Mouse (Mus musculus) hindbrain, embryonic 13.5 days (tissue): ENCODE measurements around the gene Mei1. TPM values are rescaled to one million over a fixed set of nuclear protein-coding genes. Genes with fewer than 3 reads are reported as not detected.
A peak's percentile ranks its signal among the peaks of the same experiment; 100 is the strongest.
"Not testable (repeated sequence)": the region's sequence is repeated elsewhere in the genome, so short reads cannot be mapped to it uniquely, and the experiment has no call there.

Experiments
- ATAC-seq: fragments of 200-750 bp; cut with Nextera tagmentation; 2 replicates; pipeline ENCODE4 v1.8.0; 2017; ENCODE audit warnings: moderate TSS enrichment; ENCODE audit not compliant: low FRiP score
- H3K27ac ChIP-seq: fragments of 300-500 bp; sonication (generic); 2 replicates; pipeline ENCODE4 v1.5.1; 2015; ENCODE audit warnings: inconsistent platforms, mild to moderate bottlenecking, moderate library complexity
- H3K27me3 ChIP-seq: fragments of 300-500 bp; sonication (generic); 2 replicates; pipeline ENCODE4 v1.6.1; 2015; ENCODE audit warnings: mild to moderate bottlenecking, inconsistent platforms
- H3K36me3 ChIP-seq: fragments of 300-500 bp; sonication (generic); 2 replicates; pipeline ENCODE4 v1.6.1; 2015; ENCODE audit warnings: mild to moderate bottlenecking, inconsistent platforms
- H3K4me1 ChIP-seq: fragments of 300-500 bp; sonication (generic); replicated peaks from 2 replicates; pipeline ENCODE4 v1.6.1; 2015; ENCODE audit warnings: inconsistent platforms
- H3K4me2 ChIP-seq: fragments of 300-500 bp; sonication (generic); 2 replicates; pipeline ENCODE4 v1.6.1; 2015; ENCODE audit warnings: inconsistent platforms, mild to moderate bottlenecking, moderate library complexity
- H3K4me3 ChIP-seq: fragments of 300-500 bp; sonication (generic); 2 replicates; pipeline ENCODE4 v1.5.1; 2015; ENCODE audit warnings: mild to moderate bottlenecking, inconsistent platforms
- H3K9ac ChIP-seq: fragments of 300-500 bp; sonication (generic); 2 replicates; pipeline ENCODE4 v1.6.1; 2015; ENCODE audit warnings: mild to moderate bottlenecking, inconsistent platforms
- H3K9me3 ChIP-seq: fragments of 300-500 bp; sonication (generic); 2 replicates; pipeline ENCODE4 v1.6.1; 2016; ENCODE audit warnings: inconsistent platforms
- WGBS: fragments of 180-500 bp; shearing (Covaris S2); methylation state at CpG from one replicate; pipeline ENCODE4 v1.1.7; 2015; 5-methylcytosine and 5-hydroxymethylcytosine counted together
- polyA plus RNA-seq: library from polyadenylated mRNA; unstranded; fragments of >200 nt; fragmentation: Nextera tagmentation; extraction: Ambion mirVana; gene quantifications from 2 replicates; pipeline ENCODE4 v1.2.1, GENCODE M21; 2015

The Mei1 gene
- polyA plus RNA-seq, 1 experiment from 2014 or later = 0.05 TPM

GRCm38 (mm10) chr15:82091061-82091460 is 21.3 kb downstream of the Mei1 start:
- no peak for ATAC-seq
- no peak overlapping the region for H3K9ac ChIP-seq
- no peak overlapping the region for H3K4me3 ChIP-seq
- H3K4me2 ChIP-seq = no peak overlapping the region
- 84% methylated on average over 7 of the region's 7 CpGs for WGBS
- H3K27me3 ChIP-seq = peaks cover 4% of the 10 kb centered on the region; the same call in 1 of the 2 replicates
- H3K4me1 ChIP-seq = 0 out of 2 replicates have a peak, but pooled peaks cover 2% of the 10 kb centered on the region
- no peaks in the 10 kb centered on the region for H3K36me3 ChIP-seq
- no peaks in the 10 kb centered on the region for H3K9me3 ChIP-seq
- H3K27ac ChIP-seq = no peak overlapping the region

- H3K4me3 ChIP-seq = no peak overlapping the region
- H3K27me3 ChIP-seq = 0 out of 2 replicates have a peak, but pooled peaks cover 3% of the 10 kb centered on the region
- 18% methylated on average over 8 of the region's 8 CpGs for WGBS
- no peak overlapping the region for H3K4me2 ChIP-seq
- no peak overlapping the region for H3K27ac ChIP-seq
- no peaks in the 10 kb centered on the region for H3K4me1 ChIP-seq
- H3K36me3 ChIP-seq = no peaks in the 10 kb centered on the region
- no peak overlapping the region for H3K9ac ChIP-seq
- no peak for ATAC-seq
- no peaks in the 10 kb centered on the region for H3K9me3 ChIP-seq
These were observed 37.3 kb downstream of the Mei1 start for GRCm38 (mm10) chr15:82106953-82107555.

- 93% methylated on average over 8 of the region's 8 CpGs for WGBS
- no peaks in the 10 kb centered on the region for H3K4me1 ChIP-seq
- H3K9ac ChIP-seq = no peak overlapping the region
- no peaks in the 10 kb centered on the region for H3K36me3 ChIP-seq
- no peak overlapping the region for H3K4me3 ChIP-seq
- H3K27ac ChIP-seq = no peak overlapping the region
- no peaks in the 10 kb centered on the region for H3K27me3 ChIP-seq
- no peak for ATAC-seq
- H3K9me3 ChIP-seq = no peaks in the 10 kb centered on the region
- H3K4me2 ChIP-seq = no peak overlapping the region
These were observed 50.7 kb downstream of the Mei1 start for GRCm38 (mm10) chr15:82120544-82120943.

- Histone ChIP-seq H3K4me1 (peaks cover 16% of the 10 kb centered on the region), H3K36me3 (peaks cover 12% of the 10 kb centered on the region), H3K4me3 (peak overlapping the region; percentile 77; the same call in 1 of the 2 replicates), H3K9ac (0 out of 2 replicates have a peak overlapping the region, but pooled peaks have one; percentile 84), H3K4me2 (peak overlapping the region; percentile 89)
- H3K9me3 ChIP-seq, ATAC-seq, H3K27me3 ChIP-seq, H3K27ac ChIP-seq: not testable (repeated sequence)
- 75% methylated on average over 4 of the region's 4 CpGs for WGBS
These were observed 56.9 kb downstream of the Mei1 start for GRCm38 (mm10) chr15:82126690-82127089.

- H3K27me3 ChIP-seq = no peaks in the 10 kb centered on the region
- H3K36me3 ChIP-seq = peaks cover 16% of the 10 kb centered on the region
- peak; percentile 97 for ATAC-seq
- peaks cover 16% of the 10 kb centered on the region for H3K4me1 ChIP-seq
- 1% methylated on average over 71 of the region's 74 CpGs for WGBS
- H3K27ac ChIP-seq = peak within 1 kb of the TSS; percentile 81
- peak within 1 kb of the TSS; percentile 89 for H3K4me2 ChIP-seq
- H3K9ac ChIP-seq = peak within 1 kb of the TSS; percentile 84
- peak within 1 kb of the TSS; percentile 77 for H3K4me3 ChIP-seq
- no peaks in the 10 kb centered on the region for H3K9me3 ChIP-seq
These were observed 57.9 kb downstream of the Mei1 start, which contains the start of gene Ccdc134 for GRCm38 (mm10) chr15:82127426-82128374. TSS of gene Ccdc134 (plus strand) at chr15:82127922.

- H3K27ac ChIP-seq = peak overlapping the region; percentile 81; the same call in 1 of the 2 replicates
- peak overlapping the region; percentile 89 for H3K4me2 ChIP-seq
- H3K4me1 ChIP-seq = peaks cover 16% of the 10 kb centered on the region
- no peaks in the 10 kb centered on the region for H3K27me3 ChIP-seq
- peak overlapping the region; percentile 77 for H3K4me3 ChIP-seq
- H3K9me3 ChIP-seq = no peaks in the 10 kb centered on the region
- peak overlapping the region; percentile 84 for H3K9ac ChIP-seq
- no peak for ATAC-seq
- peaks cover 16% of the 10 kb centered on the region for H3K36me3 ChIP-seq
- WGBS = 2% methylated on average over 5 of the region's 5 CpGs
These were observed 58.6 kb downstream of the Mei1 start for GRCm38 (mm10) chr15:82128398-82128797.

- Histone ChIP-seq H3K9me3 (no peaks in the 10 kb centered on the region), H3K9ac (peak overlapping the region; percentile 24; the same call in 1 of the 2 replicates), H3K4me2 (no peak overlapping the region), H3K4me1 (peaks cover 16% of the 10 kb centered on the region), H3K27me3 (no peaks in the 10 kb centered on the region), H3K27ac (no peak overlapping the region), H3K36me3 (peaks cover 16% of the 10 kb centered on the region), H3K4me3 (no peak overlapping the region)
- ATAC-seq = no peak
- 63% methylated on average over 7 of the region's 7 CpGs for WGBS
These were observed 60.8 kb downstream of the Mei1 start for GRCm38 (mm10) chr15:82130599-82130998.

- H3K4me3 ChIP-seq = no peak overlapping the region
- H3K9ac ChIP-seq = no peak overlapping the region; the same call in 1 of the 2 replicates
- H3K4me2 ChIP-seq = no peak overlapping the region
- WGBS = 84% methylated on average over 4 of the region's 4 CpGs
- no peaks in the 10 kb centered on the region for H3K27me3 ChIP-seq
- H3K9me3 ChIP-seq = no peaks in the 10 kb centered on the region
- peaks cover 16% of the 10 kb centered on the region for H3K36me3 ChIP-seq
- no peak overlapping the region for H3K27ac ChIP-seq
- no peaks in the 10 kb centered on the region for H3K4me1 ChIP-seq
- no peak for ATAC-seq
These were observed 65.6 kb downstream of the Mei1 start for GRCm38 (mm10) chr15:82135372-82135771.

GRCm38 (mm10) chr15:82138565-82138964 is 68.8 kb downstream of the Mei1 start:
- Histone ChIP-seq H3K4me2 (no peak overlapping the region), H3K27ac (no peak overlapping the region), H3K36me3 (peaks cover 11% of the 10 kb centered on the region), H3K4me1 (no peaks in the 10 kb centered on the region), H3K9me3 (no peaks in the 10 kb centered on the region), H3K9ac (no peak overlapping the region), H3K27me3 (no peaks in the 10 kb centered on the region), H3K4me3 (no peak overlapping the region)
- WGBS = 55% methylated on average over 4 of the region's 4 CpGs
- no peak for ATAC-seq

- Histone ChIP-seq H3K9ac (no peak overlapping the region), H3K36me3 (peaks cover 11% of the 10 kb centered on the region), H3K9me3 (no peaks in the 10 kb centered on the region), H3K27ac (no peak overlapping the region), H3K4me1 (peaks cover 5% of the 10 kb centered on the region), H3K4me3 (no peak overlapping the region), H3K27me3 (no peaks in the 10 kb centered on the region), H3K4me2 (no peak overlapping the region)
- ATAC-seq = no peak
- 93% methylated on average over 8 of the region's 8 CpGs for WGBS
These were observed 69.4 kb downstream of the Mei1 start for GRCm38 (mm10) chr15:82139196-82139595.

- WGBS = 90% methylated on average over 3 of the region's 3 CpGs
- Histone ChIP-seq H3K9ac (no peak overlapping the region), H3K27me3 (no peaks in the 10 kb centered on the region), H3K4me1 (peaks cover 15% of the 10 kb centered on the region), H3K27ac (no peak overlapping the region), H3K4me2 (no peak overlapping the region), H3K9me3 (no peaks in the 10 kb centered on the region), H3K4me3 (no peak overlapping the region), H3K36me3 (peaks cover 11% of the 10 kb centered on the region)
- no peak for ATAC-seq
These were observed 70.6 kb downstream of the Mei1 start for GRCm38 (mm10) chr15:82140355-82140754.

- no peaks in the 10 kb centered on the region for H3K9me3 ChIP-seq
- H3K27ac ChIP-seq = peak overlapping the region; percentile 99
- peaks cover 39% of the 10 kb centered on the region for H3K4me1 ChIP-seq
- H3K4me3 ChIP-seq = no peak overlapping the region
- H3K4me2 ChIP-seq = no peak overlapping the region
- H3K9ac ChIP-seq = no peak overlapping the region; the same call in 1 of the 2 replicates
- no peak for ATAC-seq
- WGBS = 81% methylated on average over 5 of the region's 5 CpGs
- H3K36me3 ChIP-seq = peaks cover 11% of the 10 kb centered on the region
- no peaks in the 10 kb centered on the region for H3K27me3 ChIP-seq
These were observed 74.4 kb downstream of the Mei1 start for GRCm38 (mm10) chr15:82144157-82144556.
